13 mouse cellular contexts compared by ENCODE assay signal in the genomic region with DNA sequence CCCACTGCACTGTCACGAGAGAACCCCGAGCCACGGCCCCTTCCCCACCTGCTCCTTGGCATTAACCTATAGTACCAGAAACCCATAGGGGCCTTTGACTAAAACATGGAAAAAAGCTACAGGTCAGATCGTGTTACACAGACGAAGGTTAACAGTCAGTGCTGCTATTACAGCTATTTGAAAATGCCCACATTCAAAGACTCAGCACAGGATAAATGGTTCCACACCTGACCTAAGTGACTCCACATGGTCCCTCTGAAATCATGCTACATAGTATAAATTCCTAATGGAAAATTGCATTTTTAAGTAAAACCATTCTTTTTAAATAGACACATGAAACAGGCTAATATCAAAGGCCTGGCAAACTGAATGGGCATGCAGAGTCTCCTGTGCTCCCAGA.
"Had no signal": no experiment of that assay in that cellular context is flagged by ENCODE, and none has a peak within 500 bp of the region (broad histone marks: within the 10 kb centered on the region; RNA-seq: fewer than 3 reads in every experiment).

No protein-coding gene starts in this region.

- H3K4me2 ChIP-seq: lung, embryonic 14.5 days; midbrain, embryonic 12.5 days; neural tube, embryonic 12.5 days had no signal

- ATAC-seq: midbrain, embryonic 16.5 days had no signal

- H3K27ac ChIP-seq: midbrain, embryonic 10.5 days; midbrain, embryonic 12.5 days; neural tube, embryonic 12.5 days had no signal

- H3K9me3 ChIP-seq: midbrain, embryonic 10.5 days; midbrain, embryonic 12.5 days; neural tube, embryonic 12.5 days had no signal

- H3K27me3 ChIP-seq: midbrain, embryonic 12.5 days; neural tube, embryonic 12.5 days had no signal

- DNase-seq: lung, adult 18-20 months; lung, embryonic 14.5 days; lung, postnatal 10 days; lung, postnatal 4 days; midbrain, embryonic 14.5 days; right cerebral cortex, postnatal 14 days; thymus, adult 18-20 months; thymus, postnatal 14 days; thymus, postnatal 36 days had no signal

- H3K4me3 ChIP-seq: midbrain, embryonic 10.5 days; midbrain, embryonic 12.5 days; neural tube, embryonic 12.5 days had no signal

- H3K9ac ChIP-seq: lung, embryonic 14.5 days; midbrain, embryonic 12.5 days; neural tube, embryonic 12.5 days had no signal

- H3K4me1 ChIP-seq: midbrain, embryonic 10.5 days; midbrain, embryonic 12.5 days had no signal
